Mouse (Mus musculus): ENCODE results near the gene Olfr763.
"Not testable (repeated sequence)": the region's sequence is repeated elsewhere in the genome, so short reads cannot be mapped to it uniquely, and the experiment has no call there.

Olfr763 gene

GRCm38 (mm10) chr10:129010288-129010841 lies at the start of gene Olfr763:
Gene Olfr763 (plus strand): TSS chr10:129010791.
- no peak for DNase-seq (ENCODE audit: extremely low spot score, low read depth, low spot score)

- DNase-seq (ENCODE audit: extremely low spot score, low read depth, low spot score), result no peak
Observed at GRCm38 (mm10) chr10:128964961-128965360, 45.6 kb upstream of the Olfr763 start.

- DNase-seq (ENCODE audit: extremely low spot score, low read depth, low spot score), result no peak
Observed at GRCm38 (mm10) chr10:128965871-128966270, 44.7 kb upstream of the Olfr763 start.

- no peak for DNase-seq (ENCODE audit: extremely low spot score, low read depth, low spot score)
Observed at GRCm38 (mm10) chr10:128968341-128968749, 42.2 kb upstream of the Olfr763 start.

DNA sequence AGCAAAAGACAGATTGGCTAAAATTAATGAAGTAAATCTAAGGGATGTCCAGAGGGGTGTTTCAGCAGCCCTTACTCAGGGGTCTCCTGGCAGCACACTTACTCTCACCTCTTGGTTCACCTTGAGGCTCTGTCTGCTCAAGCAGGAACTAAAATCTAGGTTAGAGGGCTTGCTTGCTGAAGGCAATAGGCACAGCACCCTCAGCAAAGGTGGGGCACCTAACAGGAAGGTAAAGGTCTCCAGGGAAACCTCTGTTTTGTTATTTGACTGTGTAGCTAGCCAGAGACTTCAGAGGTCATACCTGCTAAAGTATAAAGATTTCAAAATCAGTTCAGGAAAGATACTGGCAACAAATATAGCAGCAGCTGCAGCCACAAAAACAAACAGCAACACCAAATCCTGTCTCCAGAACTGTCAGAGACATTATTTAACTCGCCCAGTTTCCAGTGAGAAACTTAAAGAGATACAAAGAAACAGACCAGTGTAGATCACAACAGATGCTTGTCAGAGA lies 39.8 kb upstream of the Olfr763 start:
- DNase-seq (ENCODE audit: extremely low spot score, low read depth, low spot score), result no peak

DNA sequence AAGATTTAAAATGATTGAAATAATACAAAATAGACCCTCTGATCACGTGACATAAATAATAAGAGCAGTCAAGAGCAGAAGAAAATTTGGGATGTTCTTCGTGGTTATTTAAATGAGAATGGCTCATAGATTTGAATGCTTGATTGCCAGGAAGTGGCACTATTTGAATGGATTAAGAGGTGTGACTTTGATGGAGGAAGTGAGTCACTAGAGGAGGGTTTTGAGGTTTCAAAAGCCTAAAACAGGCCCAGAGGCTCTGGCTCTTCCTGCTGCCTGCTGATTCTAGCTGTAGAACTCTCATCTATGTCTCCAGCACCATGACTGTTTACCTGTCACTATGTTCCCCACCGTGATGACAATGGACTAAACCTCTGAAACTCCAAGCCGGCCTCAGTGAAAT lies 37.8 kb upstream of the Olfr763 start:
- DNase-seq (ENCODE audit: extremely low spot score, low read depth, low spot score), result no peak

GRCm38 (mm10) chr10:128976395-128976794 lies 34.2 kb upstream of the Olfr763 start:
- no peak for DNase-seq (ENCODE audit: extremely low spot score, low read depth, low spot score)

GRCm38 (mm10) chr10:128977522-128978114 lies 33.0 kb upstream of the Olfr763 start:
- no peak for DNase-seq (ENCODE audit: extremely low spot score, low read depth, low spot score)

GRCm38 (mm10) chr10:128980644-128981365 lies 29.8 kb upstream of the Olfr763 start:
- no peak for DNase-seq (ENCODE audit: extremely low spot score, low read depth, low spot score)

- not testable (repeated sequence) for DNase-seq (ENCODE audit: extremely low spot score, low read depth, low spot score)
Observed at GRCm38 (mm10) chr10:128989131-128989530, 21.5 kb upstream of the Olfr763 start, which contains the start of gene Olfr9. Gene Olfr9 (plus strand): TSS chr10:128989431.

- DNase-seq (ENCODE audit: extremely low spot score, low read depth, low spot score), result not testable (repeated sequence)
Observed at GRCm38 (mm10) chr10:128990129-128990850, 20.3 kb upstream of the Olfr763 start.

- DNase-seq (ENCODE audit: extremely low spot score, low read depth, low spot score), result no peak
Observed at GRCm38 (mm10) chr10:128990994-128991393, 19.6 kb upstream of the Olfr763 start.

- no peak for DNase-seq (ENCODE audit: extremely low spot score, low read depth, low spot score)
Observed at GRCm38 (mm10) chr10:128995796-128996195, 14.8 kb upstream of the Olfr763 start.

DNA sequence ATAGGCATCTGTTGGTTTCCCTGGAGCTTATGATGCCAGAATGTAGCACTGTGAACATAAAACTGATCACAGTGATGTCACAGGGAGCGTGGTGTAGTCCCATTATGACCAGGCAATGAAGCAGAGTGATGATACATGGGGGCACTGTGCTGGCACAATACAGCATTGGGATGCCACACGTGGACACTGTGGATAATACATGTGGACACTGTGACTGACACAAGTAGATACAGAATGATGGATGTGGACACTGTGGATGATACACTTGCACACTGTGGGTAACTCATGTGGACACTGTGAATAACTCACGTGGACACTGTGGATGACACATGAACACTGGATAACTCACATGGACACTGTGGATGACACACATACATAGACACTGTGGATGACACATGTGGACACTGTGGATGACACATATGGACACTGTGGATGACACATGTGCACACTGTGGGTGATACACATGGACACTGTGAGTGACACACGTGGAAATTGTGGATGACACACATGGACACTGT lies 14.0 kb upstream of the Olfr763 start:
- DNase-seq (ENCODE audit: extremely low spot score, low read depth, low spot score), result no peak

DNA sequence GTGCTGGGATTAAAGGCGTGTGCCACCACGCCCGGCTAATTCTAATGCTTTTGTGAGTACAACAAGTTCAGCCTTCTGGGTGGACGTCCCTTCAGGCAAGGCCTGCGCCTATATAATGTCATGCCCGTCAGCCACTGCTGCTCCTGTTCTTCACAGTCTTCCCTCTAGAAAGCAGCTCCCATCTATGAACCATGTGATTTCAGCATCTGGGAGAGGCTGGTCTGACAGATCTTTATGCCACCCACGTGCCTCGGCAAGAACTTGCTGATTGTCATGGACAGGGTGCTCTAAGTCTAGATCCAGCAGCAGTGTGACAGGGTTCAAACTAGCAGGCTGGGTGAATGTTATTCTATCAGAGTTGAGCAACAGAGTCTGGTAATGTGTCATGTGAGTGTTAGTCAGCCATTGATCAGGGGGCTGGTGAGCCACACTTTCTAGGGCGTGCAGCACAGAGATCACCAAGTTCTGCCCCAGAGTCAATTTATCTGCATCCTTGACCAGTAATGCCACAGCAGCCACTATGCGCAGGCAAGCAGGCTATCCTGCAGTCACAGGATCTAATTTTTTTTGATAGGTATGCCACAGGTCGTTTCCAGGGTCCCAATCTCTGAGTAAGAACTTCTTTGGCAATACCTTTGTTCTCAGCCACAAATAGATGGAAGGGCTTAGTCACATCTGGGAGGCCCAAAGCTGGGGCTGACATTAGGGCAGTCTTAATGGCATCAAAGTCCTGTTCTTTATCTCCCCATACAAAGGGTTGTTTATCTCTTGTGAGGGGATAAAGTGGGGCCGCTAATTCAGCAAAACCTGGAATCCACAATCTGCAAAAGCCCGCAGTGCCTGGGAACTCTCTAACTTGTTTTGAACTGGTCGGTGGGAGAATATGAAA lies 6.3 kb upstream of the Olfr763 start:
- DNase-seq (ENCODE audit: extremely low spot score, low read depth, low spot score), result no peak

- not testable (repeated sequence) for DNase-seq (ENCODE audit: extremely low spot score, low read depth, low spot score)
Observed at GRCm38 (mm10) chr10:129011511-129011910, 920 bp downstream of the Olfr763 start.

DNA sequence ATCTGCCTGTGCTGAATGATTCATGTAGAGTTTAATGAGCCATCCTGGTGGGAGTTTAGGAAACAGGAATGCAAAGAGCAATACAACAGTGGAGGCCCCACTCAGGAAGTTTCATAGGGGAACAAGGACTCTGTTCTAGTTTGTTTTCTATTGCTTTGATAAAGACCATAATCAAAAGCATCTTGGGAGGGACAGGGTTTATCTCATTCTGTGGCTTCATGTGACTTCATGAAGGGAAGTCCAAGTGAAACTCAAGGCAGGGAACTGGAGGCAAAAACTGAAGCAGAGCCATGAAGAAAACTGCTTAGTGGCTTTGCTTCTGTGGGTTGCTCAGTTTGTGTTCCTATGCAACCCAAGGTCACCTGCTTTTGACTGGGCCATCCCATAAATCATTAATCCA lies 3.9 kb downstream of the Olfr763 start:
- DNase-seq (ENCODE audit: extremely low spot score, low read depth, low spot score), result no peak

GRCm38 (mm10) chr10:129023319-129023718 lies 12.7 kb downstream of the Olfr763 start:
- DNase-seq (ENCODE audit: extremely low spot score, low read depth, low spot score), result no peak

DNA sequence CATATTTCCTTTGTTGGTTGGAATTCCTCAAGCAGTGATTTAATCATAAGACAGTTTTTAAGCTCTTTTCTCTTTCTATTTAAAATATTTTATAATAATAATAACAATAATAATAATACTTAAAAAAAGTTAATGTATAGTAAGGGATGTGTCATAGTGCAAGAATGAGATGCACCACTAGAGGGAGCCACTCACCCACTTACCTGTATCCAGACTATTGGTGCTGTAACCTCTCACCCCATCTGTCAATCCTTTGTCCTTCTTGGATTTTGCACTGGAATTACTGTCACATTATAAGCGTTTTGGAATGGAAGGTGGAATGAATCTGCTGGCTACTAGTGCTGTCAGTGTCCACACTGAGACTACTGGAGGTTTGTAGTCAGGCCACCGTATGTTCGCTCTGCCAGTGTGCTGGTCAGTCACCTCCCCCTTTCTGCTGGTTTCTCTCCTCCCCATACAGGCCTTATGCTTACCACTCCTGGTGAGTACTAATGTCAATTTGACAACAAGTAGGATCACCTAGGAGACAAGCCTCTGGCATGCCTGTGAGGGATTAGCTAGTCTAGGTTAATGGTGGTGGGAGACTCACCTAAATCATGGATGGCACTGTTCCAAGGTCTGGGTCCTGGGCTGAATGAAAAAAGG lies 15.5 kb downstream of the Olfr763 start:
- peak; percentile 20 for DNase-seq (ENCODE audit: extremely low spot score, low read depth, low spot score)

DNA sequence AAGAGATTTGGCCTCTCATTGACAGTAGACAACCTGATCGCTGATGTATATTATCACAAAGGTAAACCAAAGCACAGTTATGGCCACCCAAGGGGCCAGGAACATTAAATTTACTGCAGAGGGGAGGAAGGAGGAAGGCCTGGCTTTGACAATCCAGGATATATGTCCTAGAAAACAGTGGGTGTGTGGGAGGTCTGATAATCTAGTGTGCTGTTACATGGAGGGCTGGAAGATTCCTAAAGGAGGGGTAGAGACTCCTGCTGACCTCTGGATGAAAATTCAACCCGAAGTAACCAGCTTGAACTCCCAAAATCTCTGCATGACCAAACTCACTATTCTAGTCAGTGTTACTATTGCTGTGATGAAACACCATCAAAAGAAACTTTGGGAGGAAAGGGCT lies 17.8 kb downstream of the Olfr763 start:
- no peak for DNase-seq (ENCODE audit: extremely low spot score, low read depth, low spot score)
